Mouse (Mus musculus): Measurements from ENCODE around the gene Ppp1ca. TPM values are rescaled to one million over a fixed set of nuclear protein-coding genes. Genes with fewer than 3 reads are reported as not detected.

The Ppp1ca gene
- total and polyA plus RNA-seq, 2 experiments from 2014 or later: 480 to 551 TPM

- Histone ChIP-seq H3K27ac (ENCODE audit: low read depth, low read length) (no peak overlapping the region), H3K9ac (peak overlapping the region; percentile 72), H3K9me3 (ENCODE audit: low read length) (no peaks in the 10 kb centered on the region), H3K27me3 (ENCODE audit: insufficient read depth, low read length) (no peaks in the 10 kb centered on the region), H3K36me3 (ENCODE audit: insufficient read depth) (peaks cover 11% of the 10 kb centered on the region), H3K4me1 (ENCODE audit: insufficient read depth) (peaks cover 15% of the 10 kb centered on the region; the same call in 1 of the 2 replicates), H3K4me2 (ENCODE audit: low read depth) (peak overlapping the region; percentile 95), H3K4me3 (ENCODE audit: low read depth, low read length) (peak overlapping the region; percentile 61)
- 31% methylated on average over 7 of the region's 7 CpGs for WGBS
- DNase-seq (no peak), ATAC-seq (0 out of 2 replicates have a peak, but pooled peaks have one; percentile 2)
- no peak for TF ChIP-seq CTCF (IDR thresholded peaks at IDR 0.05; ENCODE audit: low read depth)
Observed at GRCm38 (mm10) chr19:4202149-4202548, 10.3 kb downstream of the Ppp1ca start.

GRCm38 (mm10) chr19:4203148-4203547 lies 11.3 kb downstream of the Ppp1ca start:
- no peak for DNase-seq
- Histone ChIP-seq H3K27ac (ENCODE audit: low read depth, low read length) (no peak overlapping the region), H3K9ac (no peak overlapping the region), H3K27me3 (ENCODE audit: insufficient read depth, low read length) (no peaks in the 10 kb centered on the region), H3K4me3 (ENCODE audit: low read depth, low read length) (no peak overlapping the region), H3K9me3 (ENCODE audit: low read length) (no peaks in the 10 kb centered on the region), H3K4me1 (ENCODE audit: insufficient read depth) (peaks cover 15% of the 10 kb centered on the region; the same call in 1 of the 2 replicates), H3K36me3 (ENCODE audit: insufficient read depth) (peaks cover 1% of the 10 kb centered on the region; the same call in 1 of the 2 replicates), H3K4me2 (ENCODE audit: low read depth) (no peak overlapping the region)
- ATAC-seq: no peak
- 64% methylated on average over 3 of the region's 3 CpGs for WGBS
- no peak for TF ChIP-seq CTCF (IDR thresholded peaks at IDR 0.05; ENCODE audit: low read depth)

- H3K9me3 ChIP-seq (ENCODE audit: low read length): no peaks in the 10 kb centered on the region
- H3K27me3 ChIP-seq (ENCODE audit: insufficient read depth, low read length): no peaks in the 10 kb centered on the region
- WGBS: 61% methylated on average over 13 of the region's 13 CpGs
- no peaks in the 10 kb centered on the region for H3K36me3 ChIP-seq (ENCODE audit: insufficient read depth)
- no peak overlapping the region for H3K27ac ChIP-seq (ENCODE audit: low read depth, low read length)
- peaks cover 15% of the 10 kb centered on the region; the same call in 1 of the 2 replicates for H3K4me1 ChIP-seq (ENCODE audit: insufficient read depth)
- H3K4me3 ChIP-seq (ENCODE audit: low read depth, low read length): no peak overlapping the region
- ATAC-seq (no peak), DNase-seq (no peak)
- no peak overlapping the region for H3K4me2 ChIP-seq (ENCODE audit: low read depth)
- H3K9ac ChIP-seq: no peak overlapping the region
- no peak for TF ChIP-seq CTCF (IDR thresholded peaks at IDR 0.05; ENCODE audit: low read depth)
Observed at GRCm38 (mm10) chr19:4203604-4204326, 11.9 kb downstream of the Ppp1ca start.

GRCm38 (mm10) chr19:4204889-4205288 lies 13.0 kb downstream of the Ppp1ca start:
- Histone ChIP-seq H3K9ac (no peak overlapping the region), H3K27ac (ENCODE audit: low read depth, low read length) (no peak overlapping the region), H3K9me3 (ENCODE audit: low read length) (no peaks in the 10 kb centered on the region), H3K36me3 (ENCODE audit: insufficient read depth) (no peaks in the 10 kb centered on the region), H3K4me1 (ENCODE audit: insufficient read depth) (peaks cover 15% of the 10 kb centered on the region; the same call in 1 of the 2 replicates), H3K27me3 (ENCODE audit: insufficient read depth, low read length) (no peaks in the 10 kb centered on the region), H3K4me2 (ENCODE audit: low read depth) (no peak overlapping the region), H3K4me3 (ENCODE audit: low read depth, low read length) (no peak overlapping the region)
- WGBS: 47% methylated on average over 4 of the region's 4 CpGs
- ATAC-seq (no peak), DNase-seq (no peak)
- TF ChIP-seq CTCF (IDR thresholded peaks at IDR 0.05; ENCODE audit: low read depth): no peak

GRCm38 (mm10) chr19:4206971-4207370 lies 15.1 kb downstream of the Ppp1ca start:
- H3K4me1 ChIP-seq (ENCODE audit: insufficient read depth): 0 out of 2 replicates have a peak, but pooled peaks cover 4% of the 10 kb centered on the region
- H3K27me3 ChIP-seq (ENCODE audit: insufficient read depth, low read length): no peaks in the 10 kb centered on the region
- 2% methylated on average over 2 of the region's 2 CpGs for WGBS
- no peaks in the 10 kb centered on the region for H3K36me3 ChIP-seq (ENCODE audit: insufficient read depth)
- H3K9ac ChIP-seq: no peak overlapping the region
- H3K4me2 ChIP-seq (ENCODE audit: low read depth): no peak overlapping the region
- ATAC-seq (peak; percentile 70), DNase-seq (peak; percentile 58)
- peak; percentile 92 for TF ChIP-seq CTCF (IDR thresholded peaks at IDR 0.05; ENCODE audit: low read depth)
- no peak overlapping the region for H3K27ac ChIP-seq (ENCODE audit: low read depth, low read length)
- H3K4me3 ChIP-seq (ENCODE audit: low read depth, low read length): no peak overlapping the region
- H3K9me3 ChIP-seq (ENCODE audit: low read length): no peaks in the 10 kb centered on the region

GRCm38 (mm10) chr19:4208563-4208962 lies 16.7 kb downstream of the Ppp1ca start:
- WGBS: 77% methylated on average over 5 of the region's 5 CpGs

GRCm38 (mm10) chr19:4211891-4212588 lies 20.2 kb downstream of the Ppp1ca start:
- WGBS: 34% methylated on average over 4 of the region's 4 CpGs
- ATAC-seq: no peak
- no peak overlapping the region for H3K4me2 ChIP-seq (ENCODE audit: low read depth)
- H3K36me3 ChIP-seq (ENCODE audit: insufficient read depth): no peaks in the 10 kb centered on the region
- H3K9ac ChIP-seq: no peak overlapping the region
- no peak for TF ChIP-seq CTCF (IDR thresholded peaks at IDR 0.05; ENCODE audit: low read depth)
- no peaks in the 10 kb centered on the region for H3K9me3 ChIP-seq (ENCODE audit: low read length)
- H3K4me3 ChIP-seq (ENCODE audit: low read depth, low read length): no peak overlapping the region
- H3K4me1 ChIP-seq (ENCODE audit: insufficient read depth): no peaks in the 10 kb centered on the region
- DNase-seq: no peak
- H3K27me3 ChIP-seq (ENCODE audit: insufficient read depth, low read length): peaks cover 24% of the 10 kb centered on the region
- H3K27ac ChIP-seq (ENCODE audit: low read depth, low read length): no peak overlapping the region

More at GRCm38 (mm10) chr19:4208563-4208962, 16.7 kb downstream of the Ppp1ca start:
- DNase-seq: no peak
- Histone ChIP-seq H3K4me2 (ENCODE audit: low read depth) (no peak overlapping the region), H3K9ac (no peak overlapping the region), H3K36me3 (ENCODE audit: insufficient read depth) (no peaks in the 10 kb centered on the region), H3K4me1 (ENCODE audit: insufficient read depth) (no peaks in the 10 kb centered on the region), H3K9me3 (ENCODE audit: low read length) (no peaks in the 10 kb centered on the region), H3K27me3 (ENCODE audit: insufficient read depth, low read length) (peaks cover 1% of the 10 kb centered on the region; the same call in 1 of the 2 replicates), H3K27ac (ENCODE audit: low read depth, low read length) (no peak overlapping the region), H3K4me3 (ENCODE audit: low read depth, low read length) (no peak overlapping the region)
- no peak for TF ChIP-seq CTCF (IDR thresholded peaks at IDR 0.05; ENCODE audit: low read depth)
- no peak for ATAC-seq

Data from forebrain, postnatal 0 days (tissue).